Mouse (Mus musculus) urinary bladder, adult 2 months (tissue): ENCODE data around the gene Olfr695. TPM values are rescaled to one million over a fixed set of nuclear protein-coding genes. Genes with fewer than 3 reads are reported as not detected.
"Not testable (repeated sequence)": the region's sequence is repeated elsewhere in the genome, so short reads cannot be mapped to it uniquely, and the experiment has no call there.

ENCODE experiments used
- DNase-seq: peaks from one replicate; pipeline ENCODE4 v3.0.0; 2022; ENCODE audit warnings: low spot score
- polyA plus RNA-seq: library from polyadenylated mRNA; depleted of rRNA; stranded (reverse); fragments of >200 nt; gene quantifications from 2 replicates; pipeline ENCODE4 v1.2.3, GENCODE M21; 2012; rRNA removed

The Olfr695 gene
- not detected in 2 replicates for polyA plus RNA-seq

DNA sequence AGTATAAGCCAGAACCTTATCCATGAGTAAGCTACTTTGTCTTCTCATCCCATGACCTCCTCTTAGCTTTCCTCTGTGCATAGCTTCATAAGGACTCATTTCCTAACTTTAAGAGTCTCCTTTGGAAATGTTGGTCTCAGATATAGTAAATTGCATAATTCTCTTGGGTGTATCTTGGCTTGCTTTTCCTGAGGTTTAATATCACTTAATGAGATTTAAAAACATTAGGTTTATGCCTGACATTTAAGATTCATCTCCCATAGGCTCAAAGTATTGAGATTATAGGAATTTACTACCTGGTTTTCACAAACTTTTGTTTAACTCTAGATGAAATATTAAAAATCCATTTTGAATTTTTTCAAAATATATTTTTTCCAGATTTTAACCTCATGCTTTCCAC, at the start of gene Olfr695:
Gene Olfr695 (minus strand): TSS at position 101 of the 400 bp plus-strand sequence.
- DNase-seq = no peak

GRCm38 (mm10) chr7:106761008-106761407, 44.8 kb upstream of the Olfr695 start:
- DNase-seq = not testable (repeated sequence)

GRCm38 (mm10) chr7:106758800-106759199, 42.6 kb upstream of the Olfr695 start:
- DNase-seq = no peak

DNA sequence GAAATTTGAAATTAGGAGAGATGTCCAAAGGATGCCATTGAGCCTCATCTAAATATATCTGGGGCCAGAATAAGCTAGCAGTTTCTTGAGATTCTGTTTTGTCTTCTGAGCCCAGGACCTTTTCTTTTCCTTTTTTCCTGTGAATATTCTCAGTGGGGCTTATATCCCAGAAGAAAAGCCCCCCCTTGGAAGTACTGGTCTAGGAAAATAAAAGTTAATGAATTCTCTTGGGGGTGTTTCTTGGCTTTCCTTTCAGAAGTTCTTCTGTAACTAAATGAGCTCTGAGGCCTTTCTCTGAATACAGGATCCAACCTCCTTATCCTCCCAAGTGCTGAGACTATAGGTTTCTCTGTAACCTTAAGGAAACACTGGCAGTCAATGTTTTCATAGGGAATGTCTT, 39.1 kb upstream of the Olfr695 start, which contains the start of gene Olfr698:
Gene Olfr698 (minus strand): TSS at position 101 of the 400 bp plus-strand sequence.
- no peak for DNase-seq

DNA sequence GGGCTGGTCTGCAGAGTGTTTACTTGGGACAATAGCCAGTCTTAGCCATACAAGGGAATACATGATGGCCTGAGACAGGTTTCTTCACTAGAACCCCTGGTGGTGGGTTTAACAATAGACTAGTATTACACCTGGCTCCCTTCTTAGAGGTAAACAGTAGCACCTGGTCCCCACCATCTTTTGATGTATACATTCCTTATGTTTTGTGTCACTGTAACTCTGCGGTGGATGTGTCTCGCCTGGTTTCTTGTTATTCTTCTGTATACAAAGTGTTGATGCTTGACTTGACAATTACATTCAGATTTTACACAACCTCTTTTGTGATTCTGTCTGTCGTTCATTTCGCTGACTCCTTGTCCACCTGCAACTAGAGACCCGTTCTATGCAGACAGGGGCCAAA, 29.6 kb upstream of the Olfr695 start:
- no peak for DNase-seq

GRCm38 (mm10) chr7:106742343-106742742, 26.1 kb upstream of the Olfr695 start, which contains the start of gene Olfr697:
TSS of gene Olfr697 (minus strand) at chr7:106742443.
- no peak for DNase-seq

DNA sequence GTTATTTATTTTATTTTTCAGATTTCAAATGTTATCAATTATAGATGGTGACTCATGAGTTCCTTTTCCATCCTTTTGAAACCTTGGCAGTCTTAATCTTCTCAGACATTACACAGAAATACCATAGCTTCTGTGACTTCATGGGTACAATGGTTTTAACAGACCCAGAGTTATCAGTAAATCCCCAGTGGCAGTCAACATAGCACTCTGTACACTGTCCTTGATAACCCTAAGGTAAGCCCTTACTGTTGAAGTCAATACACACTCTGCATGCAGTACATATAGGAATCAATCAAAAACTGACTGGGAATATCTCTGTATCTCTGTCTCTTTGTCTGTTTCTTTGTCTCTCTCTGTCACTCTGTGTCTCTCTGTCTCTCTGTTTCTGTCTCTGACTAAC, 20.8 kb upstream of the Olfr695 start:
- no peak for DNase-seq

- no peak for DNase-seq
Measured at GRCm38 (mm10) chr7:106733717-106734116, 17.5 kb upstream of the Olfr695 start.

DNA sequence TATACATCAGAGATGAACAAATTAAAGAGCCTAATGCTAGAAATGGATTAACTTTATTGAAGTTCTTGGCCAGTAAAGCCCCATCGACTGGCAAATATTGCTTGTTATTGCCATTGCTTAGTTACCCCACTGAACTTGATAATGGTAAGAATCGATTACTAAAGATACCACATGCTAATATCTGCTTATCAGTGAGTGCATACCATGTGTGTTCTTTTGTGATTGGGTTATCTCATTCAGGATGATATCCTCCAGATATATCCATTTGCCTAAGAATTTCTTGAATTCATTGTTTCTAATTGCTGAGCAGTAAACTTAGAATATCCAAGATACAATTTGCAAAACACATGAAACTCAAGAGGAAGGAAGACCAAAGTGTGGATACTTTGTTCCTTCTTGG, 9.5 kb upstream of the Olfr695 start:
- DNase-seq = not testable (repeated sequence)

GRCm38 (mm10) chr7:106711463-106711862, 4.7 kb downstream of the Olfr695 start:
- DNase-seq = no peak

DNA sequence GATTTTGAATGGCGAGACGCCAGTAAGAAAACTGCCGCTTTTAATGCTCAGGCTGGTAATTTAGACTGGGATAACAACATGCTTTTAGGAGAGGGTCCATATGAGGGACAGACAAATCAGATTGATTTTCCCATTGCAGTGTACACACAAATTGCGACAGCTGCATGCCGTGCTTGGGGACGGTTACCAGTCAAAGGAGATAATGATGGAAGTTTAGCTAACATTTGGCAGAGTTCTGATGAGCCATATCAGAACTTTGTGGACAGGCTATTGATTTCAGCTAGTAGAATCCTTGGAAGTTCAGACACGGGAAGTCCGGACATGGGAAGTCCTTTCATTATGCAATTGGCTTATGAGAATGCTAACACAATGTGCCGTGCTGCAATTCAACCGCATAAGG, 8.5 kb downstream of the Olfr695 start:
- DNase-seq = not testable (repeated sequence)

- DNase-seq = no peak
Measured at GRCm38 (mm10) chr7:106696891-106697290, 19.3 kb downstream of the Olfr695 start.

GRCm38 (mm10) chr7:106692976-106693375, 23.2 kb downstream of the Olfr695 start:
- DNase-seq = no peak

GRCm38 (mm10) chr7:106691714-106692113, 24.5 kb downstream of the Olfr695 start, which contains the start of gene Olfr694:
TSS of gene Olfr694 (minus strand) at chr7:106691814.
- no peak for DNase-seq

GRCm38 (mm10) chr7:106685382-106685781, 30.8 kb downstream of the Olfr695 start:
- DNase-seq = no peak

DNA sequence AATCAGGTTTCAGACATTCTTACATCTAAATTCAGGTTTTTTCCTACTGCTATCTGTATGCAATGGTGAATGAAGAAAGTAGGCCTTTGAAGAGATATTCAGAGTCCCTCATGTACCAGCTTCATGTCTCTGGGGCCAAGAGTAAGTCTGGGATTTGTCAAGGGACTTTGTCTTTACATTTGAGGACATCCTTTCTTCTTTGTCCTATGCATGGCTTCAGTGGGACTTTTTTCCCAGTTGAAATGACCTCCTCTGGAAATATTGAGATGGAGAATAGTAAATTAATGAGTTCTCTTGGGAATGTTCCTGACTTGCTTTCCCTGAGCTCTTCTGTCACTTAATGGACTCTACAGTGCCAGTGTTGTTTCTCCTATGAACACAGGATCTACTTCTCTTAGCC, 35.7 kb downstream of the Olfr695 start, which contains the start of gene Olfr693:
Gene Olfr693 (minus strand): TSS at position 101 of the 400 bp plus-strand sequence.
- DNase-seq = no peak

Other genes with a start within 250 kb of the Olfr695 start
- not detected in 2 replicates for gene Olfr693, start 35.8 kb downstream of the Olfr695 start, polyA plus RNA-seq
- not detected in 2 replicates for gene Olfr694, start 24.6 kb downstream of the Olfr695 start, polyA plus RNA-seq
- gene Olfr697, start 26.0 kb upstream of the Olfr695 start, polyA plus RNA-seq = not detected in 2 replicates
- gene Olfr698, start 39.0 kb upstream of the Olfr695 start, polyA plus RNA-seq = not detected in 2 replicates
- gene Olfr699, start 76.8 kb upstream of the Olfr695 start, polyA plus RNA-seq = not detected in 2 replicates
- gene Olfr700, start 92.4 kb upstream of the Olfr695 start, polyA plus RNA-seq = not detected in 2 replicates
- gene Olfr701, start 97.7 kb upstream of the Olfr695 start, polyA plus RNA-seq = not detected in 2 replicates
- gene Olfr702, start 117.5 kb upstream of the Olfr695 start, polyA plus RNA-seq = not detected in 2 replicates
- not detected in 2 replicates for gene Olfr703, start 127.0 kb upstream of the Olfr695 start, polyA plus RNA-seq
- gene Olfr704, start 146.8 kb upstream of the Olfr695 start, polyA plus RNA-seq = not detected in 2 replicates
- not detected in 2 replicates for gene Olfr705, start 160.5 kb upstream of the Olfr695 start, polyA plus RNA-seq
- not detected in 2 replicates for gene Olfr706, start 171.8 kb upstream of the Olfr695 start, polyA plus RNA-seq
- not detected in 2 replicates for gene Olfr707, start 184.8 kb upstream of the Olfr695 start, polyA plus RNA-seq
- not detected in 2 replicates for gene Olfr1532-ps1, start 191.6 kb upstream of the Olfr695 start, polyA plus RNA-seq
- not detected in 2 replicates for gene Olfr709-ps1, start 215.8 kb upstream of the Olfr695 start, polyA plus RNA-seq
- gene Olfr710, start 231.9 kb upstream of the Olfr695 start, polyA plus RNA-seq = not detected in 2 replicates
- gene Olfr6, start 247.5 kb upstream of the Olfr695 start, polyA plus RNA-seq = not detected in 2 replicates